Mouse (Mus musculus) cerebellum, adult 11 months (tissue): ENCODE results near the gene Cenpq.

Experiments
- DNase-seq: peaks from one replicate; pipeline ENCODE4 v3.0.0; 2022

Cenpq gene

DNA sequence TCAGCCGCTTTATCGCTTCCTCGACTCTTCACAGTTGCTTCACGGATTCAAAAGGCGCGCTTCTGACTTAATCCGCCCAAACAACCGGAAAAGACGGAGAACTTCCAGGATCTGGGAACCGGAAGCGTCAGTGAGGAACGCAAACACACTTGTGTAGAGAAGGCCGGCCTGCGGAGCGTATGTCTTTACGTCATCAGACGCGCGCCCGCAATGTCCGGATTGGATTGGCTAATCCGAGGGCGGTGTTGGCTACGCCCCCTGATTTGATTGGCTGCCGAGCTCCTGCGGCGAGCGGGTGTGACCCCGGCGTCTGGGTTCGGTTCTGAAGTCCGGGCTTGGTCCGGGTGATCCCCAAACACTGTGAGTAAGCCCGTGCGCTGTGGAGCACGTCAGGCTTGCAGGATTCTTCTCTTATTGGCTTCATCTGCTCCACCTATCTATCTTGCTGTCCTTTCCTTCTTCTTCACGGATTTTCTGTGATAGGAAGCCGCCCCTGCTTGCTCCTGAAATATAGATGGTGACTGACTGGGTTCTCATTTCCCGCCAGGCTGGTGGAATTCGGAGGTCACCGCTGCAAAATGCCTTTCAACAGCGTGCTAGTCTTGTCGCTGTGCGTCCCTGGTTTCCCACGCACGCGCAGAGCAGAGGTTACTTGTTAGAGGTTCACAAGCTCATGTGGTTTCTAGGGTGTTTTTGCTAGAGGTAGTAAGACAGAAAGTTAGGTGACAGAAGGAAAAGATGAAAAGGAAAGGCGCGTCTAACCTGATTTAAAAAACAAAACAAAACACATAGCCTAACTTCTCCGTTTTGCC is at the start of gene Cenpq, which contains the start of gene Mut:
Cenpq (minus strand) TSS at position 628 of the 812 bp plus-strand sequence.
Mut (plus strand) TSS at position 266 of the 812 bp plus-strand sequence.
- peak; percentile 98 for DNase-seq

DNA sequence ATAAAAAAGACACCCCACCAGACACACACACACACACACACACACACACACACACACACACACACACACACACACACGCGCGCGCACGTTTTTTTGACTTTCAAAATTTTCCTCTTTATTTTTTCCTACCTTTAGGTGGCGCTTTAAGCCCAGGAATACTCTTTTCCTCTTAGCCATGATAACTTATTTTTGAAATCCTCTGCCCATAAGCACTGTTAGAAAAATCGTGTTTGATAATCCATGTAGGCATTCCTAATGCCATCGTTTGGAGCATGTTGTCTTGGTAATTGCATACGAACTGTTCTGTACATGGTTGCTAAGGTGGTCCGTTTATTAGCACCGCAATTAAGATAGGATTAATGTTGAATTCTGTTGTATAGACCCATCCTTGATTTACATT is 43.1 kb upstream of the Cenpq start:
- no peak for DNase-seq

DNA sequence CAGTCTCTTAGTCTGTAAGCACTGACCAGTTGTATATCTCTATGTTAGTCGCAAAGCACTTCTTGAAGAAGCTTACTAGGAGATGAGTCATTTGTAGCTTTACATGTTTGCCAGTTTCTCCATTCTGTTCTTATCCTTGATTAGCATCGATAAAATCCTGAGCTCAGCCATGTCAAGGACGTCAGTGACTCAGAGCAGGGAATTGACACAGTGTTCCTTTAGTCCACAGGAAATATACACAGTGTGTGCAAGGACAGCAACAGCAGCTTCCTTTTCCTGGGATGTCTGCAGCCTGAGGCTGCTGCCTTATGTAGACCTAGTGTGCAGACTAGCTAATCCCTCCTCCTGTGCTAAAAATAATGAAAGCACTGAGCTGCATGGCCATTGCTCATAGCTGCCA is 13.7 kb upstream of the Cenpq start:
- DNase-seq = no peak

DNA sequence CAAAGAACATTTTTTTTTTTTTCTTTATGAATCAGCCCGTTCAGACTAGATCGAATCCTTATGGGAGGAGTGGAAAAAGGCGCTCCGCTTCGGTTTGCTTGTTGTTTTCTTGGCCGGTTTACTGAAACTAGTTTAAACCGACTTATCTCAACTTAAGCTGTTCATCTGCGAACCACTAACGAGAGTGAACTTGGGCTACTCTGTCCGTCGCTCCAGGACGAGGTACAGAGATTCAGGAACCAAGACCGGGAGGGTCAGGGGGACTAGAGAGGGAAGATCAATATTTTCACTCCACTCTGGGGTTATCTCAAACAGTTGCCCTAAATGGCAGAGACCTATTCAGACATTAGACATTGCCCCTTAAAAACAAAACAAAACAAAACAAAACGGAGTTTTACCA is 862 bp downstream of the Cenpq start:
- peak; percentile 9 for DNase-seq

DNA sequence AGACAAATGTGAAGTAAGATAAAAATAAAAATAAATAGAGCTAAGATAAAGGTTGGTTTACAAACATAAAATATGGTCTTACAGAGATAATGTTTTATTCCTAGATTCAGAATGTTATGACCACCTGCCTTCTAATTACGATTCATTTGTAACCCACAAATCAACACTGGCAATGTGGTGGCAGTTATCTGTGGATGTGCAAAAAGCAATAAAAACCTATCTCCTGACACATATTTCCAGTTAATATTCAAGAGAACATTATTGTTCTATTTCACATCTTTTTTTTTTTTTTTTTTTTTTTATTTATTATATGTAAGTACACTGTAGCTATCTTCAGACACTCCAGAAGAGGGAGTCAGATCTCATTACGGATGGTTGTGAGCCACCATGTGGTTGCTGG is 19.3 kb downstream of the Cenpq start:
- no peak for DNase-seq

DNA sequence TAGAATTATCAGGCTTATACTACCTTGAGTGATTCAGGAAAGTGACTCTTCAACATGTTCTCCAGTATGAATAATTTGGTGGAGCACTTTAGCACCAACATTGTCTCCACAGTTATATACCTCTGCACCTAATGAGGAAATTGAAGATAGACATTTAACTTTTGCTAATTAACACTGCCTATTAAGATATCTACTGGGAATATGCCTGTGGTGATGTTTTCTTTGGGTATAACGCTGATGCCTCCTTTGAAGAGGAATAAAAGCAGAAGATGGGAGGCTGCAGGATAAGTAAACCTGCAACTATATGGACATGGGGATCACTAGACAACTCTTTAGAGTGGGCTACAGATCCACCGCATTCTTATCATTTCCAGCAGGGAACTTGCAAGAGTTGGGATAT is 20.6 kb downstream of the Cenpq start, which contains the start of gene Glyatl3:
Glyatl3 (minus strand) TSS at position 101 of the 400 bp plus-strand sequence.
- no peak for DNase-seq

DNA sequence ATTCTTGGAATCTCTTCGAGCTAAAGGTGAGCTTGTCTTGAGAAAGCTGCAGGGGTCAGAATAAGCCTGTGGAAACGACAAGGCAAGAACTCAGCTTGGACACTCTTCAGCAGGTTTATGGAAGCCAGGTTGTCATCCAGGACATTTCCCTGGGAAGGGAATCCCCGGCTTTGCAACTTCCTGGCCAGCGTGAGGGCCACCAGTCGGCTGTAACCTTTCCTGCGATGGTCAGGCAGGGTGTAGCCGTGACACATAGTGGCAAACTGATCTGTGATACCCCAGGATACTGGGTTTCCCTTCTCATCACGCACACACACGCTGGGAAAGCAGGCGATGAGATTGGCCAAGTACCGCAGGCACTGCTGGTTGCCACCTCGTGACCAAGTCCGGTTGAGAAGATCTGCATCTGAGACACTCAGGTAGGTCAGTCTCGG is 30.1 kb downstream of the Cenpq start:
- peak; percentile 30 for DNase-seq

DNA sequence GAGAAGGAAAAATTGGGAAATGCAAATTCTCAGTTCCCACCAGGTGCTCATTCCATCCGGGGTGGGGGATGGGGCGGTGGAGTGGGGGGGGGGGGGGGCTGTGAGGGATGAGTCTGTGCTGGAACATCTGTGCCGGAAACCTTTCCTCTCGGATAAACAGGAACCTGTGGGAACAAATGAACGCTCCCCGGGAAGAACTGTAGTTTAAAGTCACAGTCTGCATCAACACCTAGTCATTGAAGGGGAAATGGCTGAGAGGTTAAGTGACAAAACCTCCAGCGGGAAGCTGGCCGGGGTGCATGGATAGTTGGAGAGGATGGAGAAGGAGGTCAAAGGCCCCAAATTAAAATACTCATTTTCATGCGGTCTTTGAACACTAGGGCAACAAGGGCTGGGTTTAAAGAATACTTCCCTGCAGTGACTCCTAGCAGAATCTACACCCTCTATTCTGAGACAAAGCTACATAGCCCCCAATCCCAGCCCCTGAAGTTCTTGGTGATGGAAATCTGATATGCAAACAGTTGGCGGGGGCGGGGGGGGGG is 30.7 kb downstream of the Cenpq start:
- no peak for DNase-seq

DNA sequence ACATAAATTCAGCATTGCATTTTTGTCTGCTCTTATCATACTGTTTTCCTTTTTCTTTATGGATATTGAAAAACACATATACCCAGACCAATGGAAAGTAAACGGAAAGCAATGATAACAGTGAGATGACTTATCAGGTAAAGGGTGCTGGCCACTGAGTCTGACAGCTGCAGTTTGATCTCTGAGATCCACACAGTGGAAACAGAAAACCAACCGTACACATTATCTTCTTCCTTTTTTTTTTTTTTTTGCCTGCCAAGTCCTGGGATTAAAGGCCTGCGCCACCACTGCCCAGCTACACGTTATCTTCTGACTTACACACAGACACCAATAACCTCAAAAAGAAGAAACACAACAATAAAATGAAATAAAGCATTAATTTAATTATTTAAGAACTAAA is 31.5 kb downstream of the Cenpq start:
- DNase-seq = no peak

DNA sequence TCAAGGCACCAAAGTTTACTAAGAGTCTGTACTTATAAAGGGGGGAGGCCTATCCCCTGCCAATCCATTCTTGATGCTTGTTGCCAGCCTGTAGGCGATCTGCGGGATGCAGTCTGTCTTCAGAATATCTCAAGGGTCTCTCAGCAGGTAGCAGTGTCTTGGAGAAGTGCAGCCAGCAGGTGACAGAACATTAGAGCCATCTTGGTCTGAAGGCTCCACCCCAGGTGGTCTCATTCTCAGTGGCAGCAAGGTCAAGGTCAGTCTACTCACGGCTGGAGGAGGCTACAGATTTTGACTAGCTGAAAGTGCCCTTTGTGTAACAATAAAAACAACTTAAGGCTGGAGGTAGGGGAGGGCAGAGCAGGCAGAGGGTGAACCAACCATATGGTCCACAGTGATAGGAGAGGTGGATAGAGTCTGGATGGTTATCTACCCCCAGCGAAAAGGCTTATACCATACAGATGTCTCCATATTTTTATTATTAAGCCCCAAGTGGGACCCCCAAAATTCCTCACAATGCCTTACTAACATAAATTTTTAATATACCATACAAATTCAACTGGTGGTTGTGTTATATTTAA is 35.0 kb downstream of the Cenpq start:
- DNase-seq = no peak

DNA sequence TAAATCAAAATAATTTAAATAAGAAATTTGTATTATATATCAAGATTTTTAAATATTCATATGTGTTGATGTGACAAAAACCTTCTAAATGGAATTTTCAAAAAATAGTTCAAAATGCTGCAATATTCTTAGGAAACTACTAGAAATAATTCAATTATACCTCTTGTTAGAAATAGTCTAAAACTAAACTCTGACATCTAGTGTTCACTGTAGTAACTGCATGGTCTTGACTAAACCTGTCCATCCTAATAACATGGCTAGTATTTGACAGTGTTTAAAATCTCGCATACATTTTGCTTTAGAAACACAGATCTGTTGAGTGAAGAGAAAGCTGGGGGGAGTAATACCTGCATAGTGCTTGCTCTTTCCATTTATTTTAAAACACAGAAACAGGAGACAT is 38.0 kb downstream of the Cenpq start:
- no peak for DNase-seq

DNA sequence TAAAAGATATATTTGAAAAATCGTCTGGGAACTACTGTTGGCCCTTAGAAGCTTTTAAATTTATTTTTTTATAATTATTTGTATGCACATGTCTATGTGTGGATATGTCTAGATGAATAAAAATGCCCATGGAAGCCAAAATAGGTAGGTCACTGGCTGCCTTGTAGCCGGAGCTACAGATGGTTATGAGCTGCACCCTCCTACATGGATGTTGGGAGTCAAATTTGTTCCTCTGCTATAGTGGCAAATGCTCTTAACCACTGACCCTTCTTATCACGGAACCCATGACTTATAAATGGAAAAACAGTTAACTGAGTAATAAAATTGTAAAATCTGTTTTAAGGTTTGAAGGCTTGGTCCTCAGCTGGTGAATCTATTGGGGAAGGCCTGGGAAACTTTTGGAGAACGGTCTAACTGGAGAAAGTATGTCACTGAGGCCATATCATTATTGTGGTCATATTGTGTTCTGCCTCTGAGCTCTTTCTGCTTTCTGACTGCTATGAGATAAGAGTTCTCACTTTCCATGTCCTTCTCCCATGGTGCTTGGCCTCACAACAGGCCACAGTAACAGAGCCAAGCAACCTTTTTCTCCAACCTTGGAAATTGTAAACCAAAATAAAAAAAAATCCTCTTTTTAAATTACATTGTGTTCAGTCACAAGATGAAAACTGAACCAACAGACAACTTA is 46.9 kb downstream of the Cenpq start:
- DNase-seq = no peak

DNA sequence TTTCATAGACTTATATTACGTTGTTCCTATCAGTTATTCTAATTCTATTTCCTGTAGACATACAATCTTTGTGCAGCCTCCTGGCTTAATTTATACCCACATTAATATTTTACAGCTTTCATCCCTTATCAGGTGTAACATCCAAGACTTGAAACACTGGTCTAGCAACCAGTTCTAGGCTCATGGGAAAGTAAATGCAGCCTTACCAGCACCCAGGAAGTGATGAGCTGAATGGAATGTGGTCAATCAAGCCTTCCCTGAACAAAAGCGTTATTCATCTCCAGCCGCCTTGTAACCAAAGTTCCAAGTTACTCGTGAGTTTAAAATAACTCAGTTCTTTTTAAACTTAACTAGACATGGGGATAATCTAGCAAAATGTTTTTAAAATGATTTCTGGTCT is 49.7 kb downstream of the Cenpq start:
- no peak for DNase-seq

DNA sequence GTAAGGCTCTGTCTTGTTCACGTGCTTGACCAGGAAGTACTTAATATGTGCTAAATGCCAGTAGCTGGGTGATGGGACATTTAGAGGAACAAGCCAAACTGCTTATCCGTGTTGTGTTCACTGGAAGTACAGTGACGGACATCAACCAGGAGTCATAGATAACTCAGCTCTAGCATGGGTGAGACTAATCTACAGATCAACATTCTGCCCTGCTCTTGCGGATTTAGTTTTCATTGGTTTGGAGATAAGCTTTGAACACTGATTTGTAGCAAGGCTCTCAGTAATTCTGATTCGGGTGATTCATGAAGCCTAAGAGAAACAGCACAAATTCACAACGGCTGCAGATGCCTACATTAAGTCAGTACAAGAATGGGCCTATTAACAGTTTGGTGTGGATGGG is 52.7 kb downstream of the Cenpq start:
- DNase-seq = no peak

DNA sequence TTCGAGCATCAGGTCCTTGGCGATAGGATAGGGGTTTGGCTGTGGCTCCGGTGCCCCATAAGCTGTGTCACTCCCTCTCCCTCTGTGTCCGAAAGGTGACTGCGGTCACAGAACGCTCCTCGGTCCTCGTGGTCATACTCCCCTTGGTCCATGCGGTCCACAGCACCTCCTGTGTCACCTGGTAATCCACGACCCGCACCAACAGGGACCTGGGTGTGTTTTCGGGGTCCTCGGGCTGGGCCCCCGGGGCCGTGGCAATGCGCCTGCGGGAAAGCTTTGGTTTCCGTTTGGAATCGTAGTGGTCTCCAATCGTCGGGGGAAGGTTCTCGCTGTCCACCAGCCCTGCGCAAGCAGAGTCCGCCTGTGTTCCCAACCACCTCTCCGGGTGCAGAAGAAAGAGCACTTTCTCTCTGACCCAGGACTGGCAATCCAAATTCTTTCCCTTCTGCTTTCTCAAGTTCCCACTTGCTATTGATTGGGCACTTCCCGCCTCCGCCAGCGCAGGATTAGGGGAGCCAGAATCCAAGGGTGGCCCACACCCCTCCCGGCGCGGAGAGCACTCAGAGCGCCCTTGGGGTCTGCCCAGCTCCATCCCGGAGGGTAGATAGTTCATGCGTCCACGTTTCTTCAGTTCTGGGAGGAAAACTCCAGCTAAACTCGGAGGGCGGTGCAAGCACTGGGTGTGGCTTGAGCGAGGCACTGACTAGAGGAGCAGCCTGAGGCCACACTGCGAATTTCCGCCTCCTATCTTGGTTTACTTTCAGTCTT is 54.7 kb downstream of the Cenpq start, which contains the start of gene 9130008F23Rik:
9130008F23Rik (minus strand) TSS at position 636 of the 768 bp plus-strand sequence.
- DNase-seq = no peak

DNA sequence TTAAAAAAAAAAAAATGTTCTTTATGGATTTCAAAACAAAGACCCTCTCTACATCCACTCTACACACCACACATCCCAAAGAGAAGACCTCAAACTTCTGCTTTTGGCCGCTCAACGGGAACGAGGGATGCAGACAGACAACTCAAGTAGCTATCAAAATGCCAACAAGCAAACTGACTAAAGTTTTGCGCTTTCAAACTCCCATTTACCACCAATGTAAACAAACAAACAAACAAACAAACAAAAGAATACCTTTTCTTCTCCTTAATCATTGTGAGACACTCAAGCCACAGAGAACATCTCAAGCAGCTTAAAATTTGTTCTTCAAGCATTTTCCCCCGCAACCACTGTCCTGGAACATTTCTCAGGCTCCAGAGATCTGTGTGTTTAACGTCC is 55.3 kb downstream of the Cenpq start:
- no peak for DNase-seq

DNA sequence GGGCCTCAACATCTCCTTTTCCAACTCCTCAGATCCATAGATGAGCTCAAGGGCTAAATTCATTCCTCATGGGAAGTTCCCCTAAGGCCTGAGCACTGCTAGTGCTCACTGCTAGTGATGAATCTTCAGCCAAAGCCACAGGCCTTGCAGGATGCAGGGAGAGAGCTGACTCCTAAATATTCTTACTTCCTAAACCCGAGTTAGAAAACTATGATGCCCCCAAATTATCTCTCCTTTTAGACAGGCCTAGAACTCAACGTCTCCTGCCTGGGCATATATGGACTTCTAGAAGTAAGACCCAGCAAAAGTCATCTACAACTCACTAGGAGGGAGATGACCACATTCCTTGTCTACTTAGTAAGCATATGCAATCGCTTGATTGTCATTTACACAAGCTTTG is 57.1 kb downstream of the Cenpq start:
- DNase-seq = no peak

DNA sequence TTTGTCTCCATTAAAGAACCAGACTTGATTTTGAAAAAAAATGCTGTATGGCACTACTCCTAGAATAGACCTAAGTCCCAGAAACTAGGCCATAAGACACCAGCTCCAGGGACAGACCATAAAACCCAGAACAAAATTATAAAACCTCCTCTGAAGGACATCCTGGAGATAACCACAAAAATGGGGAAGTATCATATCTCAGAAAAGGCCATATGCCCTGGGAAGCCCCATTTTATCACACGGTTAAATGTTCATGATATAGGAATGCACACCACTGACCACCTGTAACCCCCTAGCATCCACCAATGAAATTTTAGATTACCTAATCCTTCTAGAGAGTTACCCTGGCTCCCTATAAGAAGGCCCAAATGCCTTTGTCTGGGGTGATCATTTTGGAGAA is 59.3 kb downstream of the Cenpq start:
- DNase-seq = no peak

DNA sequence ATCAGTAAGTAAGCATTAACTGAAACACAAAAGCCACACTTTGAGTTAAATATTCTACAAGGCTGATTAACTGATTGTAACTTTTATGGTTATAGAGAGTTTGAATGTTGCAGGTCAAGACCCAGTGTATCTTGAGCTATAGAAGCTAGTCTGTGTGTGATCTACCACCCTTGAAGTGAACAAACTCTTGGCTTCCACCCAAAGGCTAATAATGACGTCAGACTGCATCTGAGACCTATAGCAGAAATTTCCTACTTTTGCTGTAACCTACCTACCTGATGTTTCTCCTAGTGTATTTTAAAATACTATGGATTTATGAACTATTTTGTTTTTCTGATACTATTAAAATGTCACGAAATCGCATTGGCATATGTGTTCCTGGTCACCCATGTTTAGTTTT is 60.1 kb downstream of the Cenpq start:
- no peak for DNase-seq

DNA sequence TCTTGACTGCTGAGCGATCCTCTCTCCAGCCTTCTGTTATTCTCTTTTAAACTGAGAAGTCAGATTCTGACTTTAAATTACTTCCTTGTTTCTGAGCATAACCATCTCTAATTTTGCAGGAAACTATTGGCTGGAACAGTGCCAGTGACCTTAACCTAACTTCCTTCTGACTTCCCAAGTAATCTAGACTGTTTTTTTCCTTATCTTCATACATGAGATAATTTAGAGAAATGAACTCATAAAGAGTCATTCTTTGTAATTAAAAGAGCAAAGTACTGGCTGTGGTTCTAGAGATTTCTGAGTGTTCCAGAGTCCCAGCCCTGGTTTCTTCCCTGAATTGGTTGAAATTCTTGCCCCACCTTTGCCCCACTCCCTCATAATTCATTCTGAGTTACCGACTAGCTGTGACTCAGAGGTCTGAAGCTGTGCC is 61.2 kb downstream of the Cenpq start:
- no peak for DNase-seq
